Mouse (Mus musculus): ENCODE results near the gene Hoxc11. TPM values are rescaled to one million over a fixed set of nuclear protein-coding genes. Genes with fewer than 3 reads are reported as not detected.

Hoxc11 gene
- polyA plus RNA-seq, 1 experiment = not detected

DNA sequence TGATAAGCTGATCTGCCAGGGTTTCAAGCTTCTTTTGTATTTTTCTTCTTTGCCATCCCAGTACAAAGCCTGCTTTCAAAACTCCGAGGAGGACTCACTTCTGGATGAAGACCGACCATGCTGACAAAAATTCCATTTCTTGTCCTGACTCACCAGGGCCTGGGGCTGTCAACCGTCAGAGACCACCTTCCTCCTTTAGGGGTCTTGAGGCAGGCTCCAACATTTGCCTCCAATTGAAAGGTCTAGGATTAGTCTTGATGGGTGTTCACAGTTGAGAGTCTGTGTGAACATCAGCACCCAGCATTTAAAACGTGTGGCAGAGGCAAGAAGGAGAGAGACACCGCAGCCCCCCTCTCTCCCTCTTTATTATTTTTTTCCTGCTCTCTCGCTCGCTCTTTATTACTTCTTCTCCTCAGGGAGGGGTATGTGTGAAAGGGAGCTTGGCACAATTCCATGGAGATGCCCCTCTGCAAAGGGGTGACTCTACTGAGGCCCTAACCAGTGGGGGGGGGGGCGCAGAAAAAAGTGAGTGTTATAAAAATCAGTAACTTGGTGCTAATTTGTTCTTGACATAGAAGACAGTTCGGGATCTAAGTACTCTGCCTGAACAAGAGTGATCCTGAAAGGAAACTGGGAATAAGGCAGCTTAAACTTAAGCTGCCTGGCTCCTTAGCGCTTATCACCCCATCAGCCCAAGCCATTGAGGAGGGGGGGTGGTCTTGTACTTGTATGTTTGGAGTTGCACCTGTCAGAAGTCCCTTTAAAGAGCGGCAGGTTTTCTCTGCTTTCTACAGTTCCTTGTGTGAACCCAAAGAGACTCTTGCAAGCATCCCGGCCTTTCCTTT lies 34.7 kb upstream of the Hoxc11 start:
- TF ChIP-seq CTCF (IDR thresholded peaks at IDR 0.05; ENCODE audit: insufficient read depth, low read length) = no peak
- TF ChIP-seq POLR2A (IDR thresholded peaks at IDR 0.05; ENCODE audit: borderline replicate concordance, extremely low read depth, low read depth, low read length) = no peak
- WGBS = 7% methylated on average over 12 of the region's 12 CpGs

DNA sequence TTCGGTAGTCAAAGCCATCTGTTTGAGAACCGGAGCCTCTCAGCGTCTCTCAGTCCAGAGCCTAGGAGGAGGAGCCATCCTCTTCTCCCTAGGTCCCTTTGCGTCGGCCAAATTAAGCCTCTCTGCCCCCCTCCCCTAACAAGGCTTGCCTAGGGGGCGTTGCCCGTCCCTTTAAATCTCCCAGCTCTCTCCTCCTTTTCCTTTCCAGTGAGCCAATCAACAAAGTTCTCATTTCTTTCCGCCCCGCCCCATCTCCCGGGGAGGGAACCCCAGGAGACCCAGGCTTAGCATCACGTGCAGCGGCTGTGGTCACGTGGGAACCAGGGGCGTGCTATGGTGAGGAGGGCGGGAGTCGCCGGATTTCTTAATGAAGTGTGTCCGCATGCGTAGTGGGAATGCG lies 33.6 kb upstream of the Hoxc11 start:
- Histone ChIP-seq H3K4me1 (ENCODE audit: control insufficient read depth, insufficient read depth, low read length) (no peaks in the 10 kb centered on the region), H3K4me3 (replicated peaks; ENCODE audit: extremely low read depth, low read depth, low read length) (no peak overlapping the region)
- 4% methylated on average over 20 of the region's 20 CpGs for WGBS
- DNase-seq = no peak
- TF ChIP-seq CTCF (IDR thresholded peaks at IDR 0.05; ENCODE audit: insufficient read depth, low read length) = no peak
- no peak for TF ChIP-seq POLR2A (IDR thresholded peaks at IDR 0.05; ENCODE audit: borderline replicate concordance, extremely low read depth, low read depth, low read length)

More for the DNA sequence above, 34.7 kb upstream of the Hoxc11 start:
- H3K4me3 ChIP-seq (replicated peaks; ENCODE audit: extremely low read depth, low read depth, low read length) = no peak overlapping the region
- no peaks in the 10 kb centered on the region for H3K4me1 ChIP-seq (ENCODE audit: control insufficient read depth, insufficient read depth, low read length)
- no peak for DNase-seq

DNA sequence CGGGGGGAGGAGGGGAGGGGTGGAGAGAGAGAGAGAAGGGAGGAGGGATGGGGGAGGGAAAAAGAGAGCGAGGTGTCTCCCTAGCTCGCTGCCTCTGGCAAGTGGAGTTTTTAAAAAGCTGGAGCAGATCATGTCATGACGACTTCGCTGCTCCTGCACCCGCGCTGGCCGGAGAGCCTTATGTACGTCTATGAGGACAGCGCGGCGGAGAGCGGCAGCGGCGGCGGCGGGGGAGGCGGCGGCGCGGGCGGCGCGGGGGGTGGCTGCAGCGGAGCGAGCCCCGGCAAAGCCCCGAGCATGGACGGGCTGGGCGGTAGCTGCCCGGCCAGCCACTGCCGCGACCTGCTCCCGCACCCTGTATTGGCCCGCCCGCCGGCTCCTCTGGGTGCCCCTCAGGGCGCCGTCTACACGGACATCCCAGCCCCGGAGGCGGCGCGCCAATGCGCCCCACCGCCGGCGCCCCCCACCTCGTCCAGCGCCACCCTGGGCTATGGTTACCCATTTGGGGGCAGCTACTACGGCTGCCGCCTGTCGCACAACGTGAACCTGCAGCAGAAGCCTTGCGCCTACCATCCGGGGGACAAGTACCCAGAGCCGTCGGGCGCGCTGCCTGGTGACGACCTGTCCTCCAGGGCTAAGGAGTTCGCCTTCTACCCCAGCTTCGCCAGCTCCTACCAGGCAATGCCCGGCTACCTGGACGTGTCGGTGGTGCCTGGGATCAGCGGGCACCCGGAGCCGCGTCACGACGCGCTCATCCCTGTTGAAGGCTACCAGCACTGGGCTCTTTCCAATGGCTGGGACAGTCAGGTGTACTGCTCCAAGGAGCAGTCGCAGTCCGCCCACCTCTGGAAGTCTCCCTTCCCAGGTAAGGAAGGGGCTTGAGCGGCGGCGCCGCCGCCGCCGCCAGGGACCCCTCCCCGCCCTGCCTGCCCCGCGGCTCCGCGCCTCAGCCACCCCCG lies 32.9 kb upstream of the Hoxc11 start, which contains the start of gene Hoxc13:
Gene Hoxc13, plus strand, starts transcription at position 51 of the 959 bp plus-strand sequence.
- no peak for DNase-seq

DNA sequence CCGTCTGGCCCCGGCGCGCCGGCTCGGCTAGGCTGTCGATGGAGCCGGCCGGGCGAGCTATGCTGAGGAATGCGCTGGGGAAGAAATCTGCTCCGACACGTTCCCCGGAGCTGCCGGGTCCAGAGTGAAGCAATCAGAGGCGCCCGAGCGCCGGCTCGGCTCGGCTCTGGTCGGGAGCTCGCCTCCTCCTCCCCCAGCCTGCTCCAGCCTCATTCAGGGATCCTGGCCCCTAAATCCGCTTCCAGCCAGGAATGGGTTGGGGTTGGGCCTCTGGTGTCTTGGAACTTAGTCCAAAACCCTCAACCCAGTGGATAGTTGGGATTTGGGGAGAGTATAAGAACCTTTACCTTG lies 32.2 kb upstream of the Hoxc11 start:
- no peak overlapping the region for H3K4me3 ChIP-seq (replicated peaks; ENCODE audit: extremely low read depth, low read depth, low read length)
- no peak for DNase-seq
- H3K4me1 ChIP-seq (ENCODE audit: control insufficient read depth, insufficient read depth, low read length) = no peaks in the 10 kb centered on the region
- under 1% methylated on average over 24 of the region's 24 CpGs for WGBS
- TF ChIP-seq POLR2A (IDR thresholded peaks at IDR 0.05; ENCODE audit: borderline replicate concordance, extremely low read depth, low read depth, low read length) = no peak
- TF ChIP-seq CTCF (IDR thresholded peaks at IDR 0.05; ENCODE audit: insufficient read depth, low read length) = no peak

More for the DNA sequence above, 32.9 kb upstream of the Hoxc11 start, which contains the start of gene Hoxc13:
- no peaks in the 10 kb centered on the region for H3K4me1 ChIP-seq (ENCODE audit: control insufficient read depth, insufficient read depth, low read length)
- TF ChIP-seq CTCF (IDR thresholded peaks at IDR 0.05; ENCODE audit: insufficient read depth, low read length) (no peak), POLR2A (IDR thresholded peaks at IDR 0.05; ENCODE audit: borderline replicate concordance, extremely low read depth, low read depth, low read length) (no peak)
- WGBS = 2% methylated on average over 86 of the region's 88 CpGs
- no peak within 1 kb of the TSS for H3K4me3 ChIP-seq (replicated peaks; ENCODE audit: extremely low read depth, low read depth, low read length)

DNA sequence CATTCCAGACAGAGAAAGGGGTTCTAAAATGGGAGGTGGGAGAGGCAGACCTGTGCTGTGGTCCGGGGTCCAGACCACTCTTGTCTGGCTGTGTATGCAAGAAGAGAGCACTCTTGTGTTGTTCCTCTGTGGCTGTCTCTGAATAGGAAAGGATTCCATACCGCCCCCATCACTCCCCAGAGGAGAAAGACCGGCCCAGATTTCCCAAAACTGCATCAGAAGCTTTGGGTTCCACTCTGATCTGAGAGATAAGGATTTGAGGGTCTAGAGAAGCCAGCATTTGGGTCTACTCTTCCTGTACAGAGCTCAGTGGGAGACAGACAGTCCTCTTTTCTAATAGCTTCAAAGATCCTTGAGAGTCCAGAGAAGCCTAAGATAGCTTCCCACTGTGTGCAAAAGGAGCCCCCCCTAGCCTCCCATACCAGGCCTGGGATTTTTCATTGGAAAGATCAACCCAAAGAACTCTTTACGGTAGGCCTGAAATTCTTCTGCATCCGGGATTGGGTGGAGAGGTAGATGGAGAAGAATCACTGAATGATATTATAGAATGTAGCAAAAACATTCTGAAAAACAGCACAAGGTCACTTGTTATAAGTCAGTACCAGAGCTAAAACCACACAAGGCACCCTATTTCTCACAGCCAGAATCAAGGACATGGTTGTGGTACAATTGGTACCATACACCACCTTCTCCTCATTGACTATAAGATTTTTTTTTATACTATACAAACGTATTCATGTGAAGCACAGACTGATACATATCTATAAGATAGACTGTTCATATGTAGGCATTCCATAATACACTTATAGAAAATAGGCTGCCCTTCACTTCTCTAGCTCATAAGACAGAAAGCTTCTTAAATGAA lies 31.4 kb upstream of the Hoxc11 start:
- DNase-seq = no peak
- Histone ChIP-seq H3K4me3 (replicated peaks; ENCODE audit: extremely low read depth, low read depth, low read length) (no peak overlapping the region), H3K4me1 (ENCODE audit: control insufficient read depth, insufficient read depth, low read length) (no peaks in the 10 kb centered on the region)
- TF ChIP-seq POLR2A (IDR thresholded peaks at IDR 0.05; ENCODE audit: borderline replicate concordance, extremely low read depth, low read depth, low read length) (no peak), CTCF (IDR thresholded peaks at IDR 0.05; ENCODE audit: insufficient read depth, low read length) (no peak)
- WGBS = 14% methylated on average over 6 of the region's 6 CpGs

DNA sequence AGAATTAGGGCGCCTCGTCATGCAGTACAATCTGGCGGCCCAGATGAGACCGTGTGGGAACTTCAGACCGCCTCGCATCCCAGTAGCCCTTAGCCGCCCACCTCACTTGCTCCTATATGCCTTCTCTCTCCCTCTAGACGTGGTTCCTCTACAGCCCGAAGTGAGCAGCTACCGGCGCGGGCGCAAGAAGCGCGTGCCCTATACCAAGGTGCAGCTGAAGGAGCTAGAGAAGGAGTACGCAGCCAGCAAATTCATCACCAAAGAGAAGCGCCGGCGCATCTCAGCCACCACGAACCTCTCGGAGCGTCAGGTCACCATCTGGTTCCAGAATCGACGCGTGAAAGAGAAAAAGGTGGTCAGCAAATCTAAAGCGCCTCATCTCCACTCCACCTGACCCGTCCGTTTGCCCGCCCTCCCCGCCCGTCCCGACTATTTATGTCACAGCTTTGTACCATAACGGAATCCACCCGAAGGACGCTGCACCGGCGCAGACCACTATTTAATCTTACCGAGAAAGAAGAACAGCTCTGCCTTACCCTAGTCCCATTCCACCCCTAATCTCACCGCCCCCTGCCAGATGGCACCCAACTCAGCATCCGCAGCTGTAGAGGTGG lies 27.1 kb upstream of the Hoxc11 start:
- DNase-seq = no peak
- H3K4me3 ChIP-seq (replicated peaks; ENCODE audit: extremely low read depth, low read depth, low read length) = no peak overlapping the region
- H3K4me1 ChIP-seq (ENCODE audit: control insufficient read depth, insufficient read depth, low read length) = no peaks in the 10 kb centered on the region
- no peak for TF ChIP-seq CTCF (IDR thresholded peaks at IDR 0.05; ENCODE audit: insufficient read depth, low read length)
- TF ChIP-seq POLR2A (IDR thresholded peaks at IDR 0.05; ENCODE audit: borderline replicate concordance, extremely low read depth, low read depth, low read length) = no peak
- 3% methylated on average over 40 of the region's 40 CpGs for WGBS

DNA sequence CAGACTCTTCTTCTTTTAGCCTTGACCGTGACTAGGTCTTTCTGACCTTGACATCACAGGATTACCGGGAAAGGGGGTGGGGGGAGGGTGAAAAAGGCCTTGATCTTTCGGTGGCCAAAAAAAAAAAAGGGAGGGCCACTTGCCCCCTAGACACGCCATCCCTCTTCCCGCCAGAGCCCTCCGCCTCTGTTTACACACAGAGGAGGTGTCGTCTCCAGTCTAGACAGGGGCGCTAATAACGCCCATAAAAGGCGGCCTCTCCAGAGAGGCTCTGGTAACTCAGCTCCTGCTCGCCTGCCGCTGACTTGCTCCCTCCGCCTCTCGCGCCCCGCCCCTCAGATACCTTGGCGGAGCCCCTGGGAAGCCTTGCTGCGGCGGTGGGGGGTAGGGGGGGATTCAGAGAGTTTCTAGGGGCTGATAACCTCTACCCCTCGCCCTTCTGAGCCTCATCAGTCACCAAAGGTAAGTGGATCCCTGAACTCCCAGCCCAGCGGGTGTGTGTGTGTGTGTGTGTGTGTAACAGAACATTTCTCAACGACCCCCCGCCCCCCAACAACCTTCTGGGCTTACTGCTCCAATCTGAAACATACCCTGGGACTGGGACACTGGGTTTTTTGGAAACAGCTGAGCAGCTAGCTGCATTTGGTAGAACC lies 22.4 kb upstream of the Hoxc11 start:
- no peak for DNase-seq
- TF ChIP-seq CTCF (IDR thresholded peaks at IDR 0.05; ENCODE audit: insufficient read depth, low read length) = no peak
- no peak for TF ChIP-seq POLR2A (IDR thresholded peaks at IDR 0.05; ENCODE audit: borderline replicate concordance, extremely low read depth, low read depth, low read length)
- Histone ChIP-seq H3K4me3 (replicated peaks; ENCODE audit: extremely low read depth, low read depth, low read length) (no peak overlapping the region), H3K4me1 (ENCODE audit: control insufficient read depth, insufficient read depth, low read length) (no peaks in the 10 kb centered on the region)
- WGBS = 3% methylated on average over 23 of the region's 23 CpGs

DNA sequence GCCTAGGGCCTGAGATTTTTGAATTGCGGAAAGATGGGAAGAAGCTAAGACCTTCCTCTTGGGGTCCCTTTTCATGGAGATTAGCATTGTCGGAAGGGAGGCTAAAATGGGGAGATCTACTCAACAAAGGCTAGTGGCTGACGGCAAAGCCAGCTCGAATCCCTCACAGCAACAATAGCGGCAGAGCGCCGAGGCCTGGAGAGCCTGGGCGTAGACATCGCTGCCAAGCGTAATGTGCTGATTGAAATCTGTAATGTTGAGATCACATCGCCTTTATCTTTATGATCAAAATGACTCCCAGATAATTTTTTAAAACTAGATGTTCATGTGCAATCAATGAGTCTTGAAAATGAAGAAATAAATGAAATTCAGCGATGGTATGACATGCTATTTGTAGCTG lies 19.8 kb upstream of the Hoxc11 start:
- no peak for DNase-seq
- TF ChIP-seq CTCF (IDR thresholded peaks at IDR 0.05; ENCODE audit: insufficient read depth, low read length) (no peak), POLR2A (IDR thresholded peaks at IDR 0.05; ENCODE audit: borderline replicate concordance, extremely low read depth, low read depth, low read length) (no peak)

More for the DNA sequence above, 19.8 kb upstream of the Hoxc11 start:
- Histone ChIP-seq H3K4me3 (replicated peaks; ENCODE audit: extremely low read depth, low read depth, low read length) (no peak overlapping the region), H3K4me1 (ENCODE audit: control insufficient read depth, insufficient read depth, low read length) (no peaks in the 10 kb centered on the region)
- WGBS = 5% methylated on average over 12 of the region's 12 CpGs
